In genomic region chr7:92439503-92440487, GRCm38 (mm10) we compare ENCODE assay signal across 13 mouse cellular contexts.
DNase-seq lines count a peak whose midpoint lies in the region; ATAC-seq and TF ChIP-seq lines count a peak whose summit lies in the region.
"Had no signal": no experiment of that assay in that cellular context is flagged by ENCODE, and none has a peak within 500 bp of the region (broad histone marks: within the 10 kb centered on the region; RNA-seq: fewer than 3 reads in every experiment).

No protein-coding gene starts in this region.

- peak; percentile 59; the same call in 1 of the 2 replicates for ATAC-seq in hindbrain, embryonic 13.5 days (ENCODE audit: low FRiP score)
- ATAC-seq in Patski: peak; percentile 71
- peak; percentile 33 for ATAC-seq in megakaryocyte progenitor cell, adult 5-6 weeks (replicated peaks; ENCODE audit: poor library complexity)
- ATAC-seq: intestine, embryonic 15.5 days had no signal

- DNase-seq in hindbrain, embryonic 10.5 days (ENCODE audit: low spot score): no peak
- DNase-seq in Patski (ENCODE audit: low read depth, low spot score) (no peak), MN1 (ENCODE audit: low spot score) (no peak)
- DNase-seq in cerebellum, adult 9-10 months: peak; percentile 46
- no peak for DNase-seq in heart, adult 11 months
- DNase-seq in left cerebral cortex, adult 2 months (ENCODE audit: extremely low spot score in 1 of 2, low spot score in 2 of 2): no peak
- DNase-seq: lung, postnatal 4 days had no signal

- in situ Hi-C loops in Patski (cut with MboI; ENCODE audit: low pct_unique_long_range_greater_than_20kb): no loop called here

- H3K36me3 ChIP-seq in hindbrain, embryonic 13.5 days: no peaks in the 10 kb centered on the region
- no peaks in the 10 kb centered on the region for H3K36me3 ChIP-seq in hindbrain, embryonic 10.5 days
- H3K36me3 ChIP-seq: embryonic facial prominence, embryonic 15.5 days; heart, embryonic 12.5 days; intestine, embryonic 15.5 days had no signal

- H3K4me1 ChIP-seq in hindbrain, embryonic 13.5 days (replicated peaks): no peaks in the 10 kb centered on the region; the same call in 1 of the 2 replicates
- H3K4me1 ChIP-seq in hindbrain, embryonic 10.5 days (replicated peaks): no peaks in the 10 kb centered on the region; the same call in 1 of the 2 replicates
- H3K4me1 ChIP-seq: embryonic facial prominence, embryonic 15.5 days; heart, embryonic 12.5 days; intestine, embryonic 15.5 days had no signal

- no peaks in the 10 kb centered on the region for H3K9me3 ChIP-seq in hindbrain, embryonic 13.5 days
- no peaks in the 10 kb centered on the region for H3K9me3 ChIP-seq in hindbrain, embryonic 10.5 days
- H3K9me3 ChIP-seq: embryonic facial prominence, embryonic 15.5 days; heart, embryonic 12.5 days; intestine, embryonic 15.5 days had no signal

- no peak for TF ChIP-seq CTCF in Patski (IDR thresholded peaks at IDR 0.05)
- TF ChIP-seq CTCF in left cerebral cortex, adult 2 months (IDR thresholded peaks at IDR 0.05): no peak

- no peak overlapping the region for H3K4me2 ChIP-seq in hindbrain, embryonic 13.5 days
- H3K4me2 ChIP-seq: embryonic facial prominence, embryonic 15.5 days; heart, embryonic 12.5 days; intestine, embryonic 15.5 days had no signal

- no peak overlapping the region for H3K4me3 ChIP-seq in hindbrain, embryonic 13.5 days
- H3K4me3 ChIP-seq in hindbrain, embryonic 10.5 days: no peak overlapping the region
- no peak overlapping the region for H3K4me3 ChIP-seq in left cerebral cortex, adult 2 months
- H3K4me3 ChIP-seq: embryonic facial prominence, embryonic 15.5 days; heart, embryonic 12.5 days; intestine, embryonic 15.5 days had no signal

- no peak overlapping the region for H3K27ac ChIP-seq in hindbrain, embryonic 13.5 days
- no peak overlapping the region for H3K27ac ChIP-seq in hindbrain, embryonic 10.5 days
- H3K27ac ChIP-seq in left cerebral cortex, adult 2 months: no peak overlapping the region
- H3K27ac ChIP-seq: embryonic facial prominence, embryonic 15.5 days; intestine, embryonic 15.5 days; liver, embryonic 14.5 days had no signal

- H3K9ac ChIP-seq in hindbrain, embryonic 13.5 days: no peak overlapping the region
- H3K9ac ChIP-seq: embryonic facial prominence, embryonic 15.5 days; heart, embryonic 12.5 days; intestine, embryonic 15.5 days; liver, embryonic 14.5 days had no signal

- intact Hi-C loops in left cerebral cortex, adult 2 months (cut with DNase I): no loop called here

- CTCF ChIA-PET in Patski (lab: Charles Lee): interaction anchor here (0.9 to 1.9 kb wide), 3 partner anchors 12 to 111 kb away, joined by 3 to 4 read pairs (median 3); no protein-coding TSS in a partner anchor

- 80% methylated on average over 8 of the region's 8 CpGs for WGBS in hindbrain, embryonic 13.5 days
- WGBS in hindbrain, embryonic 10.5 days: 86% methylated on average over 8 of the region's 8 CpGs

- POLR2A ChIA-PET in Patski (lab: Charles Lee): no interaction called here

- no peaks in the 10 kb centered on the region for H3K27me3 ChIP-seq in hindbrain, embryonic 13.5 days
- H3K27me3 ChIP-seq in hindbrain, embryonic 10.5 days (ENCODE audit: insufficient read depth, poor library complexity, severe bottlenecking): no peaks in the 10 kb centered on the region
- H3K27me3 ChIP-seq in Patski: no peaks in the 10 kb centered on the region
- H3K27me3 ChIP-seq: embryonic facial prominence, embryonic 15.5 days; heart, embryonic 12.5 days; intestine, embryonic 15.5 days had no signal
